Mouse (Mus musculus) Patski (cell line): Measurements from ENCODE around the gene Maco1. TPM values are rescaled to one million over a fixed set of nuclear protein-coding genes. Genes with fewer than 3 reads are reported as not detected.

Source experiments
- ATAC-seq: fragments of 100-300 bp; one replicate; pipeline ENCODE4 v1.8.0; 2021
- CTCF ChIA-PET: fragments of 350-600 bp; sonication (Branson Sonifier 250); formaldehyde crosslinking; loops from one replicate; lab custom pipeline; 2022; ENCODE audit warnings: inconsistent platforms; lab: Charles Lee
- POLR2A ChIA-PET: fragments of 350-600 bp; sonication (Branson Sonifier 250); formaldehyde crosslinking; loops from one replicate; lab custom pipeline; 2022; ENCODE audit warnings: antibody characterized with exemption, inconsistent platforms; lab: Charles Lee
- DNase-seq: peaks from one replicate; pipeline ENCODE4 v3.0.0-alpha.2; 2011; ENCODE audit warnings: low read depth, low spot score
- H3K27me3 ChIP-seq: fragments of 371-371 bp; one replicate; pipeline ENCODE4 v1.5.1; 2021
- CTCF ChIP-seq: fragments of 100-300 bp; IDR thresholded peaks from one replicate; pipeline ENCODE4 v1.5.1; 2021
- in situ Hi-C: fragments of 300-500 bp; cut with MboI; formaldehyde crosslinking; loops from 3 replicates; pipeline ENCODE4 v1.11.1; 2018; ENCODE audit warnings: low pct_unique_long_range_greater_than_20kb, mixed read lengths
- polyA plus RNA-seq: library from polyadenylated mRNA; unstranded; gene quantifications from one replicate; pipeline ENCODE4 v1.2.3, GENCODE M21; 2021

Maco1 gene
- polyA plus RNA-seq, 1 experiment from 2014 or later = 27.0 TPM

- in situ Hi-C loops = no loop called here
- ChIA-PET CTCF (no interaction called here), POLR2A (no interaction called here)
Measured at GRCm38 (mm10) chr4:134871477-134871876, 18.3 kb upstream of the Maco1 start.

GRCm38 (mm10) chr4:134869815-134870375 lies 16.8 kb upstream of the Maco1 start:
- POLR2A ChIA-PET = no interaction called here
- no peaks in the 10 kb centered on the region for H3K27me3 ChIP-seq
- ATAC-seq (no peak), DNase-seq (no peak)
- in situ Hi-C loops = no loop called here
- CTCF ChIA-PET = no interaction called here
- TF ChIP-seq CTCF = no peak

More at GRCm38 (mm10) chr4:134871477-134871876, 18.3 kb upstream of the Maco1 start:
- no peak for ATAC-seq
- DNase-seq = no peak
- no peaks in the 10 kb centered on the region for H3K27me3 ChIP-seq
- no peak for TF ChIP-seq CTCF

GRCm38 (mm10) chr4:134869068-134869730 lies 16.1 kb upstream of the Maco1 start:
- POLR2A ChIA-PET = no interaction called here
- DNase-seq (no peak), ATAC-seq (no peak)
- in situ Hi-C loops = no loop called here
- H3K27me3 ChIP-seq = no peaks in the 10 kb centered on the region
- no peak for TF ChIP-seq CTCF
- CTCF ChIA-PET = no interaction called here

GRCm38 (mm10) chr4:134868490-134868889 lies 15.3 kb upstream of the Maco1 start:
- in situ Hi-C loops = no loop called here
- ChIA-PET CTCF (no interaction called here), POLR2A (no interaction called here)
- no peaks in the 10 kb centered on the region for H3K27me3 ChIP-seq
- DNase-seq (no peak), ATAC-seq (no peak)
- TF ChIP-seq CTCF = no peak

DNA sequence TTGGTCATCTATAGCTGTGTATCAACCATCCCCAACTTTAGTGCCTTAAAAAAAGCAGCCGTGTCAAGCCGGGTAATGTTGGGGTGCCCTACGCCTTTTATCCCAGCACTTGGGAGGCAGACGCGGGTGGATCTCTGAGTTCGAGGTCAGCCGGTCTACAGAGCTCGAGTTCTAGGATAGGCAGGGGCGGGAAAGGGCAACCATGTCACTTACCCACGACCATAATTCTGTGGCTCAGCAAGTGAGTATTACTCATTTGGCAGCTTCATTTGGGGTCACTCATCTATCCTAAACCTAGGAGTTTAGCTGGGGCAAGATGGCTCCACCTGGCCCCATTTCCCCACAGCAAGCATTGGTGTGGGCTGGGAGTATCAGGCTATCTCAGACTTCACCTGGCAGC lies 14.9 kb upstream of the Maco1 start:
- ChIA-PET POLR2A (no interaction called here), CTCF (no interaction called here)
- no peaks in the 10 kb centered on the region for H3K27me3 ChIP-seq
- in situ Hi-C loops = no loop called here
- TF ChIP-seq CTCF = no peak
- no peak for DNase-seq
- no peak for ATAC-seq

DNA sequence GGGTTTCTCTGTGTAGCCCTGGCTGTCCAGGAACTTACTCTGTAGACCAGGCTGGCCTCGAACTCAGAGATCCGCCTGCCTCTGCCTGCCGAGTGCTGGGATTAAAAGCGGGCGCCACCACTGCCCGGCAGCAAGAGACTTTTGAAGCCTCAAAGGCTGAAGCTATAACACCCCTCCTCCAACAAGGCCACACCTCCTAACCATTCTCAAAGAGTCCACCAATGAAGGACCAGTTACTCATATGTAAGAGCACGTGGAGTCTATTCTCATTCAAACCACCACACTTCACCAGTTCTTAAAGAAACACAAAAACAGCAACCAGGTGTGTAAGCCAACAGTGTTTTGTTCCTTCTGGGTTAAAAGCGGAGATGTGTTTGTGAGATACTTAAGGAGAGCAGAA lies 14.5 kb upstream of the Maco1 start:
- ChIA-PET POLR2A (no interaction called here), CTCF (no interaction called here)
- in situ Hi-C loops = no loop called here
- ATAC-seq (no peak), DNase-seq (no peak)
- no peaks in the 10 kb centered on the region for H3K27me3 ChIP-seq
- TF ChIP-seq CTCF = no peak

GRCm38 (mm10) chr4:134867213-134867612 lies 14.1 kb upstream of the Maco1 start:
- ChIA-PET CTCF (no interaction called here), POLR2A (no interaction called here)
- no peaks in the 10 kb centered on the region for H3K27me3 ChIP-seq
- ATAC-seq (no peak), DNase-seq (no peak)
- in situ Hi-C loops = no loop called here
- TF ChIP-seq CTCF = no peak

GRCm38 (mm10) chr4:134865789-134866188 lies 12.6 kb upstream of the Maco1 start:
- POLR2A ChIA-PET = interaction anchor here (0.6 kb wide), 1 partner anchor 34 kb away, joined by 3 read pairs; no protein-coding TSS in a partner anchor
- in situ Hi-C loops = no loop called here
- no peak for TF ChIP-seq CTCF
- ATAC-seq = no peak
- H3K27me3 ChIP-seq = no peaks in the 10 kb centered on the region
- CTCF ChIA-PET = no interaction called here
- DNase-seq = no peak

DNA sequence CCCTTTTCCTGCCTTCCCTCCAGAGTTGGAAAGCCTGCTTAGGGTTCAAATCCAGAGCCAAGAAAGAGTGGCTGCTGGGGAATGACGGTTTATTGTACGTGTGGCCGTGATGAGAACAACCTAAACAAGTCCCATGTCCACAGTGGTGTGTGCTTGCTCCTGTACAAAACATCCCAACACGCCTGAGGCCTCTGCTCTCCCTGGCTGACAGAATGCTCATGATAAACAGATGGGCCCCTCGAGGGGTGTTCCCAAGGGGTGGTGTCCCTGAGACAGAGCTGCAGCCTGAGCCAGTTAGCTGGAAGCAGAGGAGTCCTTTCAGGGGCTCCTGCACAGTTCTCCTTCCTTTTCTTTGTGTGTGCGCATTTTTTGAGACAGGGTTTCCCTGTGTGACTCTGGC lies 12.2 kb upstream of the Maco1 start:
- no peak for DNase-seq
- in situ Hi-C loops = no loop called here
- CTCF ChIA-PET = no interaction called here
- POLR2A ChIA-PET = no interaction called here
- TF ChIP-seq CTCF = no peak
- H3K27me3 ChIP-seq = no peaks in the 10 kb centered on the region
- ATAC-seq = no peak

DNA sequence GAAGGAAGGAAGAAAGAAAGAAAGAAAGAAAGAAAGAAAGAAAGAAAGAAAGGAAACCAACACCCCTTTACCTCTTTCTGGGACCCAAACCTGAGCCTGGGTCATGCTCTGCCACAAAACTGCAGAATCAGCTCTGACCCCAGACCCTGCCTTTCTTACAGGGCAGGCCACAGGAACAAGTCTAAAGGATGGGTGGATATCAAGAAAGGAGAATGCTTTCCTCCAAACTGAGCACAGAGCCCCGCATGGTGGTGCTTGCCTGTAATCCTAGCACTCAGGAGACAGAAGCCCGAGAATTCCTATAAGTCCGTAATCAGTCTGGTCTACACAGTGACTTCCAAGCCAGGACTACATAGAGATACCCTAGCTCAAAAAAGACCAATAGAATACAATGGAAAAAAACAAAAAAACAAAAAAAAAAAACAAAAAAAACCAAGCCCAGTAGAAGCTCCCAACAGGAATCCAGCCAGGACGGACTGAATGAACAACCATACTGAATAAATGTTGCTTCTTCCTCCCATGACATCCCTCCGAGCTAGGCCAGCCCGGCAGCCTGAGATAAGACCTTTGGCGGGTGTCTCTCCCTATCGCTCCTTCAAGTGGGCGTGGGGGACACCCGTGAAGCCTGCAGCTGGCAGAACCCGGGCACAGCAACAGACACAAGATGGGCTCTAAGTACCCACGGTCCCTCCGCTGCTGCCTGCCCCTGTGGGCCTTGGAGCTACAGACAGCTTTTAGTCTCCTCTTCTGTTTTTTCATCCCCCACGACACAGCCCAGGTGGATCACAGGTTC lies 11.0 kb upstream of the Maco1 start, which contains the start of gene Rhd:
Gene Rhd (plus strand): TSS at position 600 of the 793 bp plus-strand sequence.
- DNase-seq = no peak
- H3K27me3 ChIP-seq = no peaks in the 10 kb centered on the region
- TF ChIP-seq CTCF = no peak
- no peak for ATAC-seq
- CTCF ChIA-PET = no interaction called here
- in situ Hi-C loops = no loop called here
- POLR2A ChIA-PET = no interaction called here

DNA sequence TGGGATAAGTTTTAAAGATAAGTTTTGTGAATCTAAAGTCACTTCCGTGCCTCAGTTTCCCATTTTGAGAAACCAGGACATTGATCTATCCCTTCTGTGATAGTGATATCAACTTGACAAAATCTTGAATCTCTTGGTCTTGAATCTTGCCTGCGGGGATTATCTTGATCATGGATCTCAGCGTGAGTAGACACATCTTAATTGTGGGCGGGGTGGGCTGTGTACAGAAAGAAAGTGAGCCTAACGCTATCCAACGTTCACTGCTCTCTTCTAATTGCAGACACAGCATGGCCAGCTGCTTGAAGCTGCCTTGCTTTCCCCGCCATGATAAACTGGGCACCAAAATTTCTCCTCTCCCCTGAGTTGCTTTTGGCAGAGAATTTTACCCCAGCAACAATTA lies 9.9 kb upstream of the Maco1 start:
- H3K27me3 ChIP-seq = no peaks in the 10 kb centered on the region
- CTCF ChIA-PET = no interaction called here
- in situ Hi-C loops = no loop called here
- POLR2A ChIA-PET = no interaction called here
- TF ChIP-seq CTCF = no peak
- ATAC-seq (no peak), DNase-seq (no peak)
